Mouse (Mus musculus) cerebellum, postnatal 36 days (tissue): Measurements from ENCODE around the gene Eif2d.

Experiments used
- DNase-seq, 2 experiments: peaks; one replicate each; pipeline ENCODE4 v3.0.0; 2021 to 2022; ENCODE audit warnings: mixed read lengths in 2 of 2

Gene Eif2d

GRCm38 (mm10) chr1:131221822-131222590, 69.0 kb downstream of the Eif2d start:
- no peak for DNase-seq

DNA sequence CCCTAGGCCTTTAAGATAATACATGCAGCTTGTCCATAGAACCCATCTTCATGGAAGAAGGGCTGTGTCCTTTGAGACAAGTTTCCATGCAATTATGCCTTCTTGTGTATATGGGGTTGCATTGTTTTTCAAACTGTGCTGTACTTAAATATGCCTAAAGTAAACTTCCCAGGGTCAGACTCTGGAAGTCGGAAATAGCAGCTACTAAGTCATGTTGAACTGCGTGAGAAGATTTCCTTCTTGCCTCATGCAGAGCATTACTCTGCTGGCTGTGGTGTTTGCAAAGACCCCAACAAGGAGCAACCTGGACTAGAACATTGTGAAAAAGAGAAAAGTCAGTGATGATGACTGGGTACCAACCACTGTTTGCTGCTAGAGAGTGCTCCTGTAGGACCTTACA, 70.4 kb downstream of the Eif2d start:
- DNase-seq: no peak

DNA sequence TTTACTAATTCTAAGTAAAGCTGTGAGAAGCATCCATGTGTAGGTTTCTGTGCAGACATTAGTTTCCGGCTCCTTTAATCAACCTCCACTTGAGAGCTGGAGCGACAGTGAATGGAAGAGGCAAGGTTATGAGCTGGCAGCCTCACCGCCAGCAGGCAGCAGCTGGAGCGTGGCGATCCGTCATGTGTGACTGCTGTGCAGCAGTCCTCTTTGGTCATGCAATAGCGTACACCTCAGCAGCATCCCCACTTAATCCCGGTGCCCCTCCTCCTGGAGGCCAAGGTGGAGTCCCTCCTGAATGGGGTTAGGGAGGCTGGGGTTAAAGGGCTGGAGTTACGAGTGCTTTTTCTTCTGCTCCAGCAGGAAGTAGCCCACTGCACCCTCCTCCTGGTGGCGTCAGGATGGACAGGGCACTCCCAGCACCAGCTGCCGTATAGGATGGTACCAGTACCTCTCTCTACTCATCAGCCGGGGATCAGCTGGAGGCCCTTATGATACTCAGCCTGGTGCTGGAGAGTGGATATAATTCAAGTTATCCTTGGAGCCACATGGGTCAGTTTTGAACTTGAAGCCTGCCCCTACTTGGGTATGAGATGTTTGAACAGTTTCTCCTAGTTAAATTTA, 72.0 kb downstream of the Eif2d start:
- no peak for DNase-seq

- DNase-seq: no peak
These were observed 75.2 kb downstream of the Eif2d start for GRCm38 (mm10) chr1:131228225-131228624.

DNA sequence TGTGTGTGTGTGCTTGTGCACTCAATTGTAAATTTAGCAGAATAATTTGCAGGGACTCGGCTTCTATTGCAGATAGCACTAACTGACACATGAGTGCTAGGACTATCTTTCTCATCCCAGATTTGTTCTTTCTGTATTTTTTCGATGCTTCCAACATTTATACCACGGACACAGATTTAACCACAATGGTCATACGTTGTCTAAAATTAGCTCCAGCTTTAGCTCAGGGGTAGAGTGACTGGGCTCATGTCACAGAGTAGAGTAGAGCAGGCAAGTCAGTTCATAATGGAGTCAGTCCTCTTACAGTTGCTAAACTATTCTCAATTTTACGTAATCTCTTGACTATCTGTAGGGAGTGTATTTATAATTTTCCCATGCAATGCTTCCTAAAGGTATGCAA, 75.7 kb downstream of the Eif2d start:
- no peak for DNase-seq

GRCm38 (mm10) chr1:131233527-131233926, 80.5 kb downstream of the Eif2d start:
- no peak for DNase-seq

- DNase-seq: no peak
These were observed 83.1 kb downstream of the Eif2d start for GRCm38 (mm10) chr1:131236077-131236476.
